In genomic region chr4:95611390-95611789, GRCm38 (mm10) we compare ENCODE assay signal across 25 mouse cellular contexts. TPM values are rescaled to one million over a fixed set of nuclear protein-coding genes. Genes with fewer than 3 reads are reported as not detected.
DNase-seq lines count a peak whose midpoint lies in the region; ATAC-seq lines count a peak whose summit lies in the region.
"Had no signal": no experiment of that assay in that cellular context is flagged by ENCODE, and none has a peak within 500 bp of the region (broad histone marks: within the 10 kb centered on the region; RNA-seq: fewer than 3 reads in every experiment).

No protein-coding gene starts in this region.

- ATAC-seq in heart, embryonic 12.5 days (ENCODE audit: insufficient number of reproducible peaks, low FRiP score), result no peak
- no peak for ATAC-seq in granulocyte monocyte progenitor cell, adult 5-6 weeks (replicated peaks; ENCODE audit: poor library complexity, severe bottlenecking)
- ATAC-seq: CD4-positive, CD25-positive, alpha-beta regulatory T cell, adult 4 months; forebrain, embryonic 15.5 days; intestine, embryonic 15.5 days had no signal

- DNase-seq in heart, postnatal 10 days, result peak; percentile 26 to 29
- peak; percentile 57 for DNase-seq in gastrocnemius, adult 18-20 months (ENCODE audit: low spot score)
- peak; percentile 45 for DNase-seq in gastrocnemius, postnatal 14 days
- peak; percentile 63 for DNase-seq in skeletal muscle tissue, adult 2 months (ENCODE audit: low read depth, low spot score)
- no peak for DNase-seq in layer of hippocampus, adult 9-11 months
- DNase-seq: adrenal gland, adult 8-10 months; adrenal gland, postnatal 36 days; B cell, adult 2 months; cerebellum, adult 2 months; cerebellum, postnatal 14 days; embryo, embryonic 11 days; heart, postnatal 4 days; kidney, adult 18-20 months had no signal

- intact Hi-C loops in heart, postnatal 10 days (cut with DNase I), result no loop called here
- intact Hi-C loops in gastrocnemius, postnatal 14 days (cut with DNase I; ENCODE audit: low total_unique reads), result no loop called here

- H3K27me3 ChIP-seq in heart, embryonic 12.5 days (replicated peaks), result no peaks in the 10 kb centered on the region
- H3K27me3 ChIP-seq: embryonic facial prominence, embryonic 15.5 days; forebrain, embryonic 15.5 days; heart, embryonic 15.5 days; hindbrain, embryonic 12.5 days; intestine, embryonic 15.5 days had no signal

- no peaks in the 10 kb centered on the region for H3K4me1 ChIP-seq in heart, embryonic 12.5 days (replicated peaks)
- H3K4me1 ChIP-seq: embryonic facial prominence, embryonic 15.5 days; forebrain, embryonic 10.5 days; forebrain, embryonic 15.5 days; heart, embryonic 10.5 days; heart, embryonic 15.5 days; hindbrain, embryonic 12.5 days; intestine, embryonic 15.5 days had no signal

- H3K9ac ChIP-seq in heart, embryonic 12.5 days, result no peak overlapping the region
- H3K9ac ChIP-seq: embryonic facial prominence, embryonic 15.5 days; forebrain, embryonic 15.5 days; heart, embryonic 15.5 days; hindbrain, embryonic 12.5 days; intestine, embryonic 15.5 days had no signal

- H3K36me3 ChIP-seq in heart, embryonic 12.5 days, result no peaks in the 10 kb centered on the region
- H3K36me3 ChIP-seq: embryonic facial prominence, embryonic 15.5 days; forebrain, embryonic 10.5 days; forebrain, embryonic 15.5 days; G1E; heart, embryonic 10.5 days; heart, embryonic 15.5 days; hindbrain, embryonic 12.5 days; intestine, embryonic 15.5 days had no signal

- H3K9me3 ChIP-seq in heart, embryonic 12.5 days (replicated peaks), result no peaks in the 10 kb centered on the region
- H3K9me3 ChIP-seq: embryonic facial prominence, embryonic 15.5 days; forebrain, embryonic 10.5 days; forebrain, embryonic 15.5 days; G1E; heart, embryonic 10.5 days; heart, embryonic 15.5 days; hindbrain, embryonic 12.5 days; intestine, embryonic 15.5 days had no signal

- H3K4me3 ChIP-seq in heart, embryonic 12.5 days, result no peak overlapping the region
- H3K4me3 ChIP-seq: embryonic facial prominence, embryonic 15.5 days; erythroblast, embryonic 14.5 days; forebrain, embryonic 10.5 days; forebrain, embryonic 15.5 days; heart, embryonic 10.5 days; heart, embryonic 15.5 days; hindbrain, embryonic 12.5 days; intestine, embryonic 15.5 days had no signal

- no peak overlapping the region for H3K4me2 ChIP-seq in heart, embryonic 12.5 days
- H3K4me2 ChIP-seq: embryonic facial prominence, embryonic 15.5 days; forebrain, embryonic 15.5 days; heart, embryonic 15.5 days; hindbrain, embryonic 12.5 days; intestine, embryonic 15.5 days had no signal

- H3K27ac ChIP-seq in heart, embryonic 12.5 days (ENCODE audit: poor library complexity, severe bottlenecking), result no peak overlapping the region
- H3K27ac ChIP-seq: embryonic facial prominence, embryonic 15.5 days; forebrain, embryonic 10.5 days; forebrain, embryonic 15.5 days; heart, embryonic 10.5 days; heart, embryonic 15.5 days; hindbrain, embryonic 12.5 days; intestine, embryonic 15.5 days had no signal

- WGBS in heart, embryonic 12.5 days, result 87% methylated on average over 6 of the region's 6 CpGs

RNA-seq across cellular contexts. Expression of gene Fggy, which starts 54.1 kb away (rescaled TPM):
- total RNA-seq in heart, postnatal 10 days (2021), result 1 to 10 TPM; 5.7 to 7.5 TPM
- 4.7 and 5.8 TPM in 2 replicates for polyA plus RNA-seq in heart, embryonic 12.5 days (2016; fragmentation: Nextera tagmentation; extraction: Ambion mirVana)
- 10 to 100 TPM in 1 of 2 experiments, 1 to 10 TPM in 1; 7.8 to 11.7 TPM for total RNA-seq in gastrocnemius, adult 18-20 months (2021)
- total RNA-seq in gastrocnemius, postnatal 14 days (2021), result 1 to 10 TPM; 6.7 to 7.3 TPM
- total RNA-seq in granulocyte monocyte progenitor cell, adult 5-6 weeks (2014; fragmentation: Nextera tagmentation), result 9.1 and 15.5 TPM in 2 replicates
- 7.1 and 9.0 TPM in 2 replicates for total RNA-seq in granulocyte monocyte progenitor cell, adult 5-6 weeks (2017)
- total RNA-seq: G1E had no signal
- polyA plus RNA-seq: erythroblast, embryonic 14.5 days; G1E had no signal
